Mouse (Mus musculus) right cerebral cortex, postnatal 36 days (tissue): ENCODE data around the gene Tmem245.

Experiments
- DNase-seq, 2 experiments: peaks; one replicate each; pipeline ENCODE4 v3.0.0; 2022; ENCODE audit warnings: low spot score in 2 of 2, mixed read lengths in 1 of 2

The Tmem245 gene

GRCm38 (mm10) chr4:56946641-56947640 is at the start of gene Tmem245:
Tmem245 (minus strand) TSS chr4:56947437.
- peak; percentile 90 to 92 for DNase-seq

DNA sequence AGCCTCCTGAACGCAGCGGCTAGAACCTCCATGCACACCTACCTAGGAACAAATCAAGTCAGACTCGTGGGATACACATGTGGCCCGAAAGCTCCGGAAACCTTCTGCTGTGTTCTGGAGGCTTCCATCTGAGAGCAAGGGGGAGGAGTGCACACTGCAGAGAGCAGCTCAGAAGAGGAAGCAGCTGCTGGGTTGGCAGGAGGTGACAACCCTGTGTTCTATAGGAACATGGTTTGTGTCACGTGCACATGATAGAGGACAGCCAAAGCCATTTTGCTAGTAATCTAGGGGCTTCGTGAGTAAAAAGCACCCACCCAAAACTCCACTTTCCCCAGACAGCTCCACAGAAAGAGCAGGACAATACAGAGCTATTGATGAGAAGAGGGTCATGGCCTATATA is 46.1 kb upstream of the Tmem245 start:
- DNase-seq: no peak

DNA sequence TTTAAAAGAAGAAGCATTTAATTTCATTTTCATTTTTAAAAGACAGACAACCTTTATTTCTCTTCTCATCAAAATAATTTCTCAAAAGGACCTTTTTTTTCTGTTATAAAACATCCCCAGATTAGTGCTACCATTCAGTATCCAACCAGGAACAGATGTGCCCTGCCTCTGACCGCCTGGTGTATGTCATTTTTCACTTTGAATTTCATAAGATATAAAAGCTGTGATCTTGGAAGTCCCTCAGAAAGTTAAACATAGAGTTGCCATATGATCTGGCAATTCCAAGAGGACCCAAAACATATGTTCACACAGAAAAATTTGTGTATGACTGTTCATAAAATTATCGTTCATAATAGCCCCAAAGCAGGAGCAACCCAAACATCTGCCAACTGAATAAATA is 44.7 kb upstream of the Tmem245 start:
- no peak for DNase-seq

GRCm38 (mm10) chr4:56990215-56990584 is 43.0 kb upstream of the Tmem245 start, which contains the start of gene Frrs1l:
Frrs1l (minus strand) TSS chr4:56990391.
- peak; percentile 48 to 51 for DNase-seq

GRCm38 (mm10) chr4:56989431-56990214 is 42.4 kb upstream of the Tmem245 start:
- peak; percentile 18 to 57 for DNase-seq

DNA sequence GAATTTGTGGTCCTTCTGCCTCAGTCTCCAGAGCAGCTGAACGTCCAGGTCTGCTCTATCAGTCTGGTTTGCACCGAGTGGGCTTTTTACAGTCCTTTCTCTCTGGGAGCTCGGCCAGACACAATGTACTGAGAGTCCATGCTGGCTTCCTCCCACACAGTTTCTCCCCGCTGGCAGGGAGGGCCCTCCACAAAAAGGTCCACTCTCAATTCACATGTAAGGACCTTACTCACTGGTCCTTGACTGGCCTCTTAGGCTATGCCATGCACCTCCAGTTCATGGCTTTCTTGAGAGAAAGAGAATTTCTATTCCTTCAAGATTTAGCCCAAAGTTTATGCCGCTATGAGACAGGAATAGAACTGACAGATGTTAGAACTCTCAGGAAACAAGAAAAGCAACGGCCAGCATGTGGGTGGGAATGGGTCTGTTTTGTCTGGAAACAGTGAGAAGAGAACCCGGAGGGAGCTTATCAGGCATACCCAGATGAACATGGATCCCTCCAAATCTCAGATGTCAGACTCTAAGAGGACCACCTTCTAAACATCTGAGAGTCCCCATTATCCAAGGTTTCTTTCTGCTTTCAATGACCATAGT is 18.4 kb upstream of the Tmem245 start:
- DNase-seq: peak; percentile 43 to 66

DNA sequence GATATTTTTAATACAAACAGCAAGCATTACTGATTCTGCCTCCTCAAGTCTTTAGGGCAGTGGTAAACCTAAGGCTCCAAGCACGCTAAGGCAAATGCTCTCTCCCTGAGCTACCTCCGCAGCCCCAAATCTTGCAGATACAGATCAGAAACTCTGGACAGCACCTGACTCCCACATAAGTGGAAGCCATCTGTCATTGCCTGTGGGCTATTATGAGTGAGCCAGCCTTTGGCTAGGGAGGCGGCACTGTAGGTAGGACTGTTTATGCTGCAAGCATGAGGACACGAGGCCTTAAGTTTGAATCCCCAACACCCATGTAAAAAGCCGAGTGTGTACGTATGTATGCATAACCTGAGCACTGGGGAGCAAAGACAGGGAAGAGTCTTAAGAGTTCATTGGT is 16.4 kb upstream of the Tmem245 start:
- peak; percentile 44 to 75 for DNase-seq

DNA sequence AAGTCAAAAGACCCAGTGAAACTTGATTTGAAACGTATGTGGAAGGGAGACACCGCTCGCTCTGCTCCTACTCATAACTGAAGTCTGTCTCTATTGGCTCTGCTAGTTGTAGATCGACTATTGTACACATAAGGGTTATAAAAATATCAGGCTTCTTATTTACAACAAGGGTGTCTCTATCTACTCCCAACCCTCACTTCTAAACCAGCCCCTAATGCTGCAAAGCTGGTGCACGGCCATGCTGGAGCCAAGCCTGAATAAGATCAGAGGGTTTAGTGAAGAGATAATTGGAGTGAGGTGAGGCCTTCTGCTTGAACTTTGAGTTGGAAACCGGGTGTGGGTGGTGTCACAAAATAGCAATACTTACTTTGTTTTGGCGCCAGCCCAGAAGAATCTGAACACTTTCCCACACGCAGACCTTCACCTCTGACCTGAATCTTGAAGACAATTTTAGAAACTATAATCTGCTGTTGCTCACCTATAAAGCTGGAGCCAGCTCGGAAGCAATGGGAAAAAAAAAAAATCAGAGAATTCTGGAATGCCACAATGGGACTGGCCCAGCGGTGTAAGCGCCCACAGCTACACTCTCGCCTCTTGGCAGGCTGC is 14.2 kb upstream of the Tmem245 start:
- DNase-seq: no peak

DNA sequence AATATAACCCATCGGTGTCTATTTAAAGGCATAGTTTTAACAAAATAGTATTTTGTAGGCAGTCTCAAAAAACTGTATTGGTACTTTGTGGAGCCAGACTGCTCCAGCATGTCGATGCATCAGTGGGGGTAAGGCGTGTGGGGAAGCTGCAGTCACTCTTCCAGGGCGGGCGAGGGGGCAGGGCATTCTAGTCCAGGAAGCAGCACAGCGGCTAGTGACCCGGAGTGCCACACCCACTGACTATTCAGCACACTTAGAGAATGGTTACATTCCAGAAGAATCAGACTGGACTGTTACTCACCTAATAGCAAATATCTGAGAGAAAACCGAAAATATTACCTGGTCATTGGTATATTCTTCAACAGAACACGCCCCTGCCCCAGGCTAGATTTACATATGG is 10.3 kb upstream of the Tmem245 start:
- no peak for DNase-seq

DNA sequence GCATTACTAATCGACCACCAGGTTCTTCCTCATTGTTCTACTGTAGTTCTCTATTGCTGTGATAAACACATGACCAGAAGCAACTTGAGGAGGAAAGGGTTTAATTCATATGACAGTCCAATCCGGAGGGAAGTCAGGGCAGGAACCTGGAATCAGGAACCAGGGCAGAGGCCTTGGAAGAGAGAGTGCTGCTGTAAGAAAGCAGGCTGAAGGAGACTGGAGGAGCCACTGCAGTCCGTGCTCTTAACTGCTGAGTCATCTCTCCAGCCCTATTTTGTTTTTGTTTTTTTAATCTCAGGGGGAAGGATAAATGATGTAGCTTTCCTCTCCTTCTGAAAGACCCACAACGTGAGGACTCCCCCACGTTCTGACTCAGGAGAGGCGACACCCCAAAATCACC is 6.0 kb upstream of the Tmem245 start:
- DNase-seq: no peak

GRCm38 (mm10) chr4:56951701-56952100 is 4.5 kb upstream of the Tmem245 start:
- DNase-seq: no peak

GRCm38 (mm10) chr4:56949494-56949893 is 2.3 kb upstream of the Tmem245 start:
- no peak for DNase-seq

- no peak for DNase-seq
These were observed 1.1 kb downstream of the Tmem245 start for GRCm38 (mm10) chr4:56946180-56946579.

GRCm38 (mm10) chr4:56944286-56944685 is 3.0 kb downstream of the Tmem245 start:
- DNase-seq: no peak

DNA sequence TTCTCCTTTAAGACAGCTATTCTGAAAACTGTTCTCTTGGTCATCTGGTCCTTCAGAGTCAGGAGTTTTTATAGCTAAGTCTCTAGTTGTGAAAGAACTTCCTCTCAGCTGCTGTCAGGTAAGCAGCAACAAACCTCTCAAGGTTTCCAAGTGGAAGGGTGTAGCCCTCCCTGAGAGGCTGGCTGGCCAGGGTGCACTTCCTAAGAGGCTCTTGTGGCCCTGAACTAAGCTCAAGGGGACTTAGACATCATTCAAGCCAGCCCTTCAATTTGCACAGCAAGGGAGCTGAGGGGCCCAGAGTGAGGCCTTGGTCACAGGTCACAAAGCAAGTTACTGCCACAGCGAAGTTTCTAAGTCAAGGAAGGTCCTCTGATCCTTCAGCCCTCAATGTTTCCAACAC is 4.0 kb downstream of the Tmem245 start:
- DNase-seq: no peak

- no peak for DNase-seq
These were observed 4.7 kb downstream of the Tmem245 start for GRCm38 (mm10) chr4:56942567-56942966.

DNA sequence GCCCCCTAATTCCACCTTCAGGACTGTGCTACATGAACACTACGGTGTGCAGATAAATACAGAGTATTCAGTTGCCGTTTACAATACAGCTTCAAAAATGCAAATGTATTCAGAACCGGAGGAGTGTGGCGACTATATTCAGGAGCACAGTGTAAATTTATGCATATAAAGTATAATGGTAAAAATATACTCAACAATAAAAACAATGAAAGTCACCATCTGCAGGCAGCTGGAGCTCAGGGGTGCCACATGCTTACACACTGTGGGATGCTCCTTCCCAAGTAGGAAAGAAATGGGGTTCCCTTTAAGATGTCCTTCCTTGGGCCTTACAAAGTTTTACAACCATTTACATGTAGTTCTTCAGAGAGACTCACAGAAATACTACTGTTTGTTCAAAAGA is 5.8 kb downstream of the Tmem245 start:
- no peak for DNase-seq

DNA sequence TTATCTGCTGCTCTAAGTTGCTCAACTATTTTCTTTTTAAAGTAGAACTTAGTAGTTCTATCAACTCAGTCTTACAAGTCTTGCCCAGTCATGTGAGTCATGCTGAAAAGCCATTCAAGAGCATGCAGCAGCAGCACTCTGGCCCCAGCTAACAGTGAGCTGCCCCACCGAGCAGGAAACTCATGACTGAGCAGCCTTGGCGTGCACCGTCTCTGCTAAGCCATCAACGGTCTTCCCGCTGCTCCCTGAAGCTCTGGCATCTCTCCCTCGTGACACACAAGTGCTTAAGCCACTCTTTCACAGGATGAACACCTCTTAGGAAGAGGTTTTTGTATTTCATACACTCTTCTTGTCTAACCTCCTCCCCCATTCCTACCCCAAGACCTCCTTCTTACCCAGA is 10.1 kb downstream of the Tmem245 start:
- DNase-seq: no peak

DNA sequence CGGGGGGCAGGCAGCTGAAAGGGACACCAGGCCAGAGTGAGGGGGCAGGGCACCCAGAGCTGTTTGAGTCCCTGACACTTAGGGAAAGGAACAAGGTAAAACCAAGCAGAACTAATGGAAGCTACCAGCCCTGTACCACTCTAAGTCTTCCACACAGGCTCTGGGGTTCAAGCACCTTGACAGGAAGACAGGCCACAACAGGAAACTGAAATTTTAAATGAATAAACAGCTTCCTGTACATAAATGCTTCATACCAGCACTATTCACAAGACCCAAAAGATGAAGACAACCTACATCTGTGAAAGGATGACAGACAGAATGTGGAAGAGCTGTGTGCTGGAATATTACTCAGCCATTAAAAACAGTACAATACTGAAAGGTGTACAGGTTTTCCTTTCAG is 11.9 kb downstream of the Tmem245 start:
- no peak for DNase-seq

DNA sequence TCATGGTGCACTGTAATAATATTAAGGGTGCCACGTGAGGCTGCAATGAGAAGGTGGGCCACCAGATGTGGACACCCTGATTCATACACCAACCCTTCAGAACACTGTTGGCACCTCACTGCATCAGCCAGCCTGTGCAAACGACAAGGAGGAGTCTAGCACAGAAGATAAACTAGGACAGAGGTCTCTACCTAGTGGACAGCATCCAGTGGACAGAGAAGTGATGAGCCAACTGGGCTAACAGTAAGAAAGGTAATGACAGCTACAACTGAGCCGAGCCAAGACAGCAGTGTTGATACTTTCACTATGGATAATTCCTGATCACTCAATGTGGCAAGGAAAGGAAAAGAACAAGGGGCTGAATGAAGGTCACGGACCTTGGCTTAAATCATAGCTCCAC is 14.1 kb downstream of the Tmem245 start:
- no peak for DNase-seq

DNA sequence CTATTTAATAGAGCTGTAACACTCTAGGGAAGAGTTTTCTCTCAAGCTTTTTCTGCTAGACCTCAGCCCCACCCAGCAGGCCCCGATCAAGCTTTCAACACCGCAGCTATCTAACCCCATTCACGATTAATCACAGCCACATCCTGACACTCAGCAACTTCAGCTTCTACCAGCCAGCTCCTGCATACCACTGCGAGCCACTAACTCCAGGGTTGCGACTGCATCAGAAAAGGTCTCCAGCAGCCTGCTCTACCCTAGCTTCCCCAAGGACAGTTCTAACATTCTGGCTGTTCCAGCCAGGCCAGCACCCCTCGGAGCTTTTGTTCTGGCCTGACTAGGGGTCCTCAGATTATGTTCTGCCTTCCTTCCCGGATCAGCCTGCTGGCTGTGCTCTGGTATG is 15.1 kb downstream of the Tmem245 start:
- no peak for DNase-seq

GRCm38 (mm10) chr4:56930312-56930711 is 16.9 kb downstream of the Tmem245 start:
- DNase-seq: no peak
